Mouse (Mus musculus) E14TG2a.4 (cell line): ENCODE results near the gene Gcn1l1.

Experiments used
- CTCF ChIP-seq: conservative IDR thresholded peaks from 2 replicates; pipeline ENCODE4 v1.5.1; 2014; ENCODE audit warnings: low read length
- NANOG ChIP-seq: IDR thresholded peaks from 2 replicates; pipeline ENCODE4 v1.6.1; 2014; ENCODE audit warnings: borderline replicate concordance, low read length, mixed read lengths

DNA sequence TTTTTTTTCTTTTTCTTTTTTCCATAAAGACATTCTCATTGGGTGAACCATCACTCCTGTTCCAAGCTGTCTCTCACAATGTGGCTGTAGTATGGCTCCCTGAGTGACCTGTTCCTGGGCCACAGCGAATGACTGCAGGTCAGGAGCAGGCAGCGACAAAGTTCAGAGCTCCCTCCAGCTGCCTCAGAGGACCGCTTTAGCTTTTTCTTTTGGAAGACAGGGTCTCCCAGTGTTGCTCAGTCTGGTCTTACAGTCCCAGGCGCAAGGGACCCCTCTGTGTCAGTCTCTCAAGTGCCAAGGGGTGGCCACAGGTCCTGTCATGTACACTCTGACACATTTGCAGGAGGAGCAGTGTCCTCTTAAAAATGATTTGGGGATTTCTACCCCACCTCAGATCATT is 42.5 kb upstream of the Gcn1l1 start:
- TF ChIP-seq CTCF (no peak), NANOG (no peak)
